ENCODE assay signal across 22 mouse cellular contexts in genomic region chr2:19706886-19707285, GRCm38 (mm10).
"Had no signal": no experiment of that assay in that cellular context is flagged by ENCODE, and none has a peak within 500 bp of the region (broad histone marks: within the 10 kb centered on the region; RNA-seq: fewer than 3 reads in every experiment).

No protein-coding gene starts in this region.

- H3K4me3 ChIP-seq: heart, adult 2 months; heart, embryonic 12.5 days; hindbrain, embryonic 10.5 days; hindbrain, embryonic 12.5 days; intestine, embryonic 15.5 days; limb, embryonic 13.5 days; limb, embryonic 15.5 days had no signal

- H3K4me2 ChIP-seq: heart, embryonic 12.5 days; hindbrain, embryonic 12.5 days; hindbrain, embryonic 14.5 days; intestine, embryonic 15.5 days; limb, embryonic 13.5 days; limb, embryonic 15.5 days had no signal

- ATAC-seq: hindbrain, embryonic 16.5 days; inflammation-experienced regulatory T-cells, adult 6 months; intestine, embryonic 15.5 days; intestine, postnatal 0 days had no signal

- DNase-seq: gastrocnemius, postnatal 14 days; gastrocnemius, postnatal 36 days; heart, adult 2 months; heart, postnatal 10 days; heart, postnatal 4 days; kidney, adult 18-20 months; kidney, adult 8-10 months; kidney, postnatal 14 days; kidney, postnatal 36 days; layer of hippocampus, adult 9-11 months; layer of hippocampus, postnatal 36 days; left cerebral cortex, postnatal 4 days had no signal

- H3K9me3 ChIP-seq: heart, embryonic 12.5 days; hindbrain, embryonic 10.5 days; hindbrain, embryonic 12.5 days; intestine, embryonic 15.5 days; limb, embryonic 13.5 days; limb, embryonic 15.5 days had no signal

- H3K27ac ChIP-seq: heart, adult 2 months; hindbrain, embryonic 10.5 days; hindbrain, embryonic 12.5 days; hindbrain, embryonic 14.5 days; intestine, embryonic 15.5 days; limb, embryonic 13.5 days; limb, embryonic 15.5 days had no signal

- H3K27me3 ChIP-seq: heart, embryonic 12.5 days; hindbrain, embryonic 12.5 days; intestine, embryonic 15.5 days; limb, embryonic 13.5 days; limb, embryonic 15.5 days had no signal

- H3K4me1 ChIP-seq: hindbrain, embryonic 10.5 days; hindbrain, embryonic 12.5 days; intestine, embryonic 15.5 days; limb, embryonic 13.5 days had no signal

- H3K9ac ChIP-seq: heart, embryonic 12.5 days; hindbrain, embryonic 12.5 days; hindbrain, embryonic 14.5 days; intestine, embryonic 15.5 days; limb, embryonic 13.5 days; limb, embryonic 15.5 days had no signal

- H3K36me3 ChIP-seq: heart, embryonic 12.5 days; hindbrain, embryonic 10.5 days; hindbrain, embryonic 12.5 days; intestine, embryonic 15.5 days; limb, embryonic 13.5 days; limb, embryonic 15.5 days had no signal
